Mouse (Mus musculus): ENCODE measurements around the gene Cyp2d11.

- no peak for TF ChIP-seq CTCF (IDR thresholded peaks at IDR 0.05; ENCODE audit: extremely low read depth, insufficient read depth, insufficient read length, insufficient replicate concordance)
- TF ChIP-seq POLR2A (IDR thresholded peaks at IDR 0.05; ENCODE audit: low read depth, low read length), result no peak
Measured at GRCm38 (mm10) chr15:82362234-82362633, 31.6 kb downstream of the Cyp2d11 start.
